Mouse (Mus musculus) midbrain, postnatal 0 days (tissue): Measurements from ENCODE around the gene Fam174a. TPM values are rescaled to one million over a fixed set of nuclear protein-coding genes. Genes with fewer than 3 reads are reported as not detected.
A peak's percentile ranks its signal among the peaks of the same experiment; 100 is the strongest.

ENCODE experiments used
- ATAC-seq: fragments of 200-750 bp; cut with Nextera tagmentation; 2 replicates; pipeline ENCODE4 v1.8.0; 2017; ENCODE audit warnings: moderate number of reproducible peaks, mild to moderate bottlenecking, moderate TSS enrichment, moderate library complexity; ENCODE audit not compliant: low FRiP score
- DNase-seq: peaks from one replicate; pipeline ENCODE4 v3.0.0-alpha.2; 2015; ENCODE audit warnings: low spot score
- H3K27ac ChIP-seq: fragments of 300-500 bp; sonication (generic); 2 replicates; pipeline ENCODE4 v1.5.1; 2014; ENCODE audit warnings: low read depth, mild to moderate bottlenecking, low read length, mixed read lengths
- H3K27me3 ChIP-seq: fragments of 300-500 bp; sonication (generic); 2 replicates; pipeline ENCODE4 v1.6.1; 2014; ENCODE audit warnings: low read length, control low read depth, mixed read lengths; ENCODE audit not compliant: insufficient read depth
- H3K36me3 ChIP-seq: fragments of 300-500 bp; sonication (generic); 2 replicates; pipeline ENCODE4 v1.6.1; 2014; ENCODE audit warnings: low read length, control low read depth, mixed read lengths; ENCODE audit not compliant: insufficient read depth
- H3K4me1 ChIP-seq: fragments of 300-500 bp; sonication (generic); 2 replicates; pipeline ENCODE4 v1.6.1; 2014; ENCODE audit warnings: mild to moderate bottlenecking, control low read depth, antibody characterized with exemption, low read length, mixed read lengths; ENCODE audit not compliant: insufficient read depth
- H3K4me2 ChIP-seq: fragments of 300-500 bp; sonication (generic); 2 replicates; pipeline ENCODE4 v1.6.1; 2014; ENCODE audit warnings: low read depth, mild to moderate bottlenecking, low read length, mixed read lengths; ENCODE audit not compliant: poor library complexity, severe bottlenecking
- H3K4me3 ChIP-seq: fragments of 300-500 bp; sonication (generic); 2 replicates; pipeline ENCODE4 v1.5.1; 2014; ENCODE audit warnings: low read depth, mild to moderate bottlenecking, low read length, moderate library complexity
- H3K9ac ChIP-seq: fragments of 300-500 bp; sonication (generic); replicated peaks from 2 replicates; pipeline ENCODE4 v1.6.1; 2014; ENCODE audit warnings: mild to moderate bottlenecking, low read length, moderate library complexity, mixed read lengths; ENCODE audit not compliant: poor library complexity, severe bottlenecking
- H3K9me3 ChIP-seq: fragments of 300-500 bp; sonication (generic); 2 replicates; pipeline ENCODE4 v1.6.1; 2016; ENCODE audit warnings: low read length, control low read depth
- CTCF ChIP-seq: IDR thresholded peaks from 2 replicates; pipeline ENCODE4 v1.5.1; 2016; ENCODE audit warnings: antibody characterized with exemption, mild to moderate bottlenecking
- WGBS: fragments of 180-500 bp; shearing (Covaris S2); extraction: QIAGEN DNeasy Blood & Tissue Kit; methylation state at CpG from one replicate; pipeline ENCODE4 v1.1.7; 2014; 5-methylcytosine and 5-hydroxymethylcytosine counted together
- polyA plus RNA-seq: library from polyadenylated mRNA; unstranded; fragments of >200 nt; fragmentation: Nextera tagmentation; extraction: Ambion mirVana; gene quantifications from 2 replicates; pipeline ENCODE4 v1.2.1, GENCODE M21; 2015
- total RNA-seq: library from RNA; depleted of rRNA; stranded (reverse); fragments of >200 nt; gene quantifications from 2 replicates; pipeline ENCODE4 v1.2.3, GENCODE M21; 2014

Fam174a gene
- total and polyA plus RNA-seq, 2 experiments from 2014 or later = 17.9 to 23.6 TPM

DNA sequence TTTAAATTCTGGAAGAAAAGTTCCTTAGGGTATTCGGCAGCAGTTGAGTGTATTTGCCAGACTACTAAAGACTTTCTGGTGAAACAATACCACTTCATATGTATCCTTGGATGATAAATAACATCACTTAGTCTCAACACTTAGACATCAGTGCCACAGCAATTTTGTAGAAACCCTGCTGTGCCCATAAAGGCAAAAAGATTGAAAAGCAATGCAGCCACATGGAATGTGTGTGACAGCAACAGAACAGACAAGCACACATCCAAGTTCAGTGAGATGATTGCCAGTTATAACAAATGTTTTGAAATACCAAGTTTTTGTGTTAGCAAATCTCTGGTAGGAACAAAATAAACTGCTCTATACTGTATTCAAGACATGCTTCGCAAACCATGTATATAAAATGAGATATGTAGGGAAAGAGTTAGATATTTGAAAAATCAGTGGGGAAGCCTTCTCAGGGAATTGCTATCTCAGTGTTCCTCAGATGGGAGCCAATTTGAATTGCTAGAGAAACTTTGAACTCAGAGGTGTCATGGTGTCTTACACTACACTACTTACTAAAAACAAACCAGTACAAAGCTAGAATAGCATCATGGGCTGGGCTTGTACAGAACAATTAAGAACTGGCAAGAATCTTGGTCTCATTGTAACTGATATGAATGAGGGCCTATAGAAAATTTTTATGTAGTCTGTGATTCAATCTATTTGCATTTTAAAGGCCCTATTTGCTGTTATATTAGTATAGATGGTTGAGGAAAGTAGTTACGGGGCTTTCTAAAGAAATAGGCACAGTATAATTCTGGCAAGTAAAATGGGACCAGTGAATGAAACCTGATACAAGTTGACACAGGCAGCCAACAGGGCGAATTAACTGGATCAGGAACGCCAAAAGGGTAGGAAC lies 30.4 kb downstream of the Fam174a start:
- no peak overlapping the region for H3K9ac ChIP-seq
- TF ChIP-seq CTCF = no peak
- H3K27me3 ChIP-seq = no peaks in the 10 kb centered on the region
- H3K36me3 ChIP-seq = no peaks in the 10 kb centered on the region
- H3K27ac ChIP-seq = no peak overlapping the region
- H3K4me1 ChIP-seq = no peaks in the 10 kb centered on the region
- H3K4me3 ChIP-seq = no peak overlapping the region
- H3K9me3 ChIP-seq = no peaks in the 10 kb centered on the region
- DNase-seq (peak; percentile 14), ATAC-seq (no peak)
- 75% methylated on average over 5 of the region's 5 CpGs for WGBS
- no peak overlapping the region for H3K4me2 ChIP-seq

GRCm38 (mm10) chr1:95354146-95354545 lies 40.7 kb downstream of the Fam174a start:
- Histone ChIP-seq H3K9ac (no peak overlapping the region), H3K4me1 (no peaks in the 10 kb centered on the region), H3K36me3 (no peaks in the 10 kb centered on the region), H3K4me3 (no peak overlapping the region), H3K9me3 (no peaks in the 10 kb centered on the region), H3K27me3 (no peaks in the 10 kb centered on the region), H3K4me2 (no peak overlapping the region), H3K27ac (no peak overlapping the region)
- DNase-seq (no peak), ATAC-seq (no peak)
- 66% methylated on average over 1 of the region's 1 CpGs for WGBS
- no peak for TF ChIP-seq CTCF

GRCm38 (mm10) chr1:95356904-95357303 lies 43.5 kb downstream of the Fam174a start:
- ATAC-seq (no peak), DNase-seq (peak; percentile 21)
- H3K4me1 ChIP-seq = no peaks in the 10 kb centered on the region
- H3K9me3 ChIP-seq = no peaks in the 10 kb centered on the region
- no peak overlapping the region for H3K4me2 ChIP-seq
- H3K27ac ChIP-seq = no peak overlapping the region
- 68% methylated on average over 4 of the region's 4 CpGs for WGBS
- H3K27me3 ChIP-seq = no peaks in the 10 kb centered on the region
- H3K9ac ChIP-seq = no peak overlapping the region
- TF ChIP-seq CTCF = no peak
- H3K4me3 ChIP-seq = no peak overlapping the region
- H3K36me3 ChIP-seq = no peaks in the 10 kb centered on the region

GRCm38 (mm10) chr1:95363692-95364091 lies 50.3 kb downstream of the Fam174a start:
- Histone ChIP-seq H3K4me1 (no peaks in the 10 kb centered on the region), H3K4me2 (no peak overlapping the region), H3K27me3 (no peaks in the 10 kb centered on the region), H3K27ac (no peak overlapping the region), H3K9ac (no peak overlapping the region), H3K4me3 (no peak overlapping the region), H3K36me3 (no peaks in the 10 kb centered on the region), H3K9me3 (no peaks in the 10 kb centered on the region)
- ATAC-seq (no peak), DNase-seq (no peak)
- no peak for TF ChIP-seq CTCF
- 41% methylated on average over 2 of the region's 2 CpGs for WGBS

GRCm38 (mm10) chr1:95366616-95367373 lies 53.4 kb downstream of the Fam174a start:
- Histone ChIP-seq H3K9me3 (no peaks in the 10 kb centered on the region), H3K36me3 (no peaks in the 10 kb centered on the region), H3K4me2 (no peak overlapping the region), H3K27me3 (no peaks in the 10 kb centered on the region), H3K4me3 (no peak overlapping the region), H3K27ac (no peak overlapping the region), H3K9ac (no peak overlapping the region), H3K4me1 (no peaks in the 10 kb centered on the region)
- DNase-seq (no peak), ATAC-seq (no peak)
- no peak for TF ChIP-seq CTCF
- 53% methylated on average over 4 of the region's 4 CpGs for WGBS

GRCm38 (mm10) chr1:95367748-95368147 lies 54.3 kb downstream of the Fam174a start:
- ATAC-seq = no peak
- H3K4me1 ChIP-seq = no peaks in the 10 kb centered on the region

More at GRCm38 (mm10) chr1:95367748-95368147, 54.3 kb downstream of the Fam174a start:
- H3K4me3 ChIP-seq = no peak overlapping the region
- H3K4me2 ChIP-seq = no peak overlapping the region
- no peak for TF ChIP-seq CTCF
- no peak overlapping the region for H3K27ac ChIP-seq
- DNase-seq = no peak
- WGBS = 93% methylated on average over 4 of the region's 4 CpGs
- no peaks in the 10 kb centered on the region for H3K36me3 ChIP-seq
- H3K27me3 ChIP-seq = no peaks in the 10 kb centered on the region
- no peaks in the 10 kb centered on the region for H3K9me3 ChIP-seq
- no peak overlapping the region for H3K9ac ChIP-seq
